Mouse (Mus musculus): ENCODE measurements around the gene Lrrfip2. TPM values are rescaled to one million over a fixed set of nuclear protein-coding genes. Genes with fewer than 3 reads are reported as not detected.
A peak's percentile ranks its signal among the peaks of the same experiment; 100 is the strongest.

Lrrfip2 gene
- total RNA-seq (2014; rRNA removed) = 29.2 and 41.7 TPM in 2 replicates
- 36.0 and 38.9 TPM in 2 replicates for polyA plus RNA-seq (2015; fragmentation: Nextera tagmentation; extraction: Ambion mirVana)

- H3K4me3 ChIP-seq (ENCODE audit: low read depth, low read length) = peak within 1 kb of the TSS; percentile 93
- H3K9me3 ChIP-seq (ENCODE audit: low read length) = no peaks in the 10 kb centered on the region
- ATAC-seq (0 out of 2 replicates have a peak, but pooled peaks have one; percentile 12), DNase-seq (no peak)
- H3K27ac ChIP-seq (ENCODE audit: low read depth, low read length) = peak within 1 kb of the TSS; percentile 62
- H3K36me3 ChIP-seq (ENCODE audit: insufficient read depth) = no peaks in the 10 kb centered on the region
- peak within 1 kb of the TSS; percentile 76 for H3K9ac ChIP-seq
- TF ChIP-seq CTCF (IDR thresholded peaks at IDR 0.05; ENCODE audit: low read depth) = no peak
- WGBS = 37% methylated on average over 14 of the region's 14 CpGs
- H3K4me2 ChIP-seq (ENCODE audit: low read depth) = peak within 1 kb of the TSS; percentile 87
- no peaks in the 10 kb centered on the region for H3K27me3 ChIP-seq (ENCODE audit: insufficient read depth, low read length)
- peaks cover 15% of the 10 kb centered on the region for H3K4me1 ChIP-seq (ENCODE audit: insufficient read depth)
These were observed at the start of gene Lrrfip2 for GRCm38 (mm10) chr9:111117126-111117642. TSS of gene Lrrfip2 (plus strand) at chr9:111117592.

DNA sequence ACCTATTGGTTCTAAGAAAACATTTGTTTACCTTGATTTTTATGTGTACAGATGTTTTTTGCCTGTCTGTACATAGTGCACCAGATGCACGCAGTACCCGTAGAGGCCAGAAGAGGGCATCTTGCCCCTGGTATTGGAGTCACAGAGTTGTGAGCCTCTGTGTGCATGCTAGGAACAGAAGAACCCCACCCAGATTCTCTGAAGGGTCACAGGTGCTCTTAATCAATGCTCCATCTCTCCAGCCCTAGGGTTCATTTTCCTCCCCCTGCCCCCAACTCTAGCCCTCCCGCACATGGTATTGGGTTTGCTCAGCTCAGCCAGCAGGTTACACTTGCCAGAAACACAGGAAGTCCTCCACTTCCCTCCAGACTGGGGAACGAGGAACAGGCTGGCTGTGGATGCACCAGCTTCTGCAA, 46.8 kb upstream of the Lrrfip2 start:
- WGBS = 37% methylated on average over 4 of the region's 4 CpGs
- H3K4me1 ChIP-seq (ENCODE audit: insufficient read depth) = no peaks in the 10 kb centered on the region
- H3K27ac ChIP-seq (ENCODE audit: low read depth, low read length) = no peak overlapping the region
- ATAC-seq (no peak), DNase-seq (no peak)
- H3K4me3 ChIP-seq (ENCODE audit: low read depth, low read length) = no peak overlapping the region
- no peaks in the 10 kb centered on the region for H3K36me3 ChIP-seq (ENCODE audit: insufficient read depth)
- no peak overlapping the region for H3K9ac ChIP-seq
- peaks cover 11% of the 10 kb centered on the region; the same call in 1 of the 2 replicates for H3K9me3 ChIP-seq (ENCODE audit: low read length)
- no peak overlapping the region for H3K4me2 ChIP-seq (ENCODE audit: low read depth)
- peak; percentile 58 for TF ChIP-seq CTCF (IDR thresholded peaks at IDR 0.05; ENCODE audit: low read depth)
- H3K27me3 ChIP-seq (ENCODE audit: insufficient read depth, low read length) = no peaks in the 10 kb centered on the region

GRCm38 (mm10) chr9:111072175-111072574, 45.2 kb upstream of the Lrrfip2 start:
- no peak for ATAC-seq
- H3K27ac ChIP-seq (ENCODE audit: low read depth, low read length) = no peak overlapping the region
- no peak overlapping the region for H3K4me2 ChIP-seq (ENCODE audit: low read depth)
- peaks cover 11% of the 10 kb centered on the region; the same call in 1 of the 2 replicates for H3K9me3 ChIP-seq (ENCODE audit: low read length)
- H3K36me3 ChIP-seq (ENCODE audit: insufficient read depth) = no peaks in the 10 kb centered on the region
- H3K9ac ChIP-seq = no peak overlapping the region
- WGBS = 67% methylated on average over 7 of the region's 7 CpGs
- no peaks in the 10 kb centered on the region for H3K27me3 ChIP-seq (ENCODE audit: insufficient read depth, low read length)
- no peak overlapping the region for H3K4me3 ChIP-seq (ENCODE audit: low read depth, low read length)
- DNase-seq = peak; percentile 43
- peak; percentile 66 for TF ChIP-seq CTCF (IDR thresholded peaks at IDR 0.05; ENCODE audit: low read depth)
- no peaks in the 10 kb centered on the region for H3K4me1 ChIP-seq (ENCODE audit: insufficient read depth)

DNA sequence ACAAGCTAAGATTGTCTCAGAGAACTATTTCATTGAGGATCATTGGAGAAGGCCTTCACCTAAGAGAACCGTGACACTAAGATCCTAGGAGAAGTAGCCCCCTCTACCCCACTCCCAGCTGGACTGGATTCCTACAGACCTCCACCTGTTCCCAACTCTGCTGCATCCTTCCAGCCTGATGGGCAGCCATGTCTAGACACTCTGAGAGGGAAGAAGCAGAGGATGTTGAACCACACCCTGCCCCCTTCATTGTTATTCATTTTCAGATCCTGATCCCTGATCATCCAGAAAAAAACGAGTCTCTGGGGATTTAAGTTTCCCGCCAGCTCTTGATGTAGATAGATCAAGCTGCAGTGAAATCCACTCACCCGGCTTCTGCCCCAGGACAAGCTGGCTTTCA, 44.4 kb upstream of the Lrrfip2 start:
- Histone ChIP-seq H3K27me3 (ENCODE audit: insufficient read depth, low read length) (no peaks in the 10 kb centered on the region), H3K27ac (ENCODE audit: low read depth, low read length) (no peak overlapping the region), H3K9me3 (ENCODE audit: low read length) (peaks cover 11% of the 10 kb centered on the region; the same call in 1 of the 2 replicates), H3K4me1 (ENCODE audit: insufficient read depth) (no peaks in the 10 kb centered on the region), H3K4me3 (ENCODE audit: low read depth, low read length) (no peak overlapping the region), H3K4me2 (ENCODE audit: low read depth) (no peak overlapping the region), H3K36me3 (ENCODE audit: insufficient read depth) (no peaks in the 10 kb centered on the region), H3K9ac (no peak overlapping the region)
- DNase-seq = no peak
- TF ChIP-seq CTCF (IDR thresholded peaks at IDR 0.05; ENCODE audit: low read depth) = no peak
- 75% methylated on average over 4 of the region's 4 CpGs for WGBS
- ATAC-seq = no peak

GRCm38 (mm10) chr9:111077745-111078144, 39.6 kb upstream of the Lrrfip2 start:
- Histone ChIP-seq H3K9ac (no peak overlapping the region), H3K27me3 (ENCODE audit: insufficient read depth, low read length) (no peaks in the 10 kb centered on the region), H3K9me3 (ENCODE audit: low read length) (peaks cover 11% of the 10 kb centered on the region; the same call in 1 of the 2 replicates), H3K4me1 (ENCODE audit: insufficient read depth) (no peaks in the 10 kb centered on the region), H3K36me3 (ENCODE audit: insufficient read depth) (no peaks in the 10 kb centered on the region), H3K4me2 (ENCODE audit: low read depth) (no peak overlapping the region), H3K27ac (ENCODE audit: low read depth, low read length) (no peak overlapping the region), H3K4me3 (ENCODE audit: low read depth, low read length) (no peak overlapping the region)
- DNase-seq (no peak), ATAC-seq (no peak)
- peak; percentile 43 for TF ChIP-seq CTCF (IDR thresholded peaks at IDR 0.05; ENCODE audit: low read depth)
- WGBS = 58% methylated on average over 5 of the region's 5 CpGs

DNA sequence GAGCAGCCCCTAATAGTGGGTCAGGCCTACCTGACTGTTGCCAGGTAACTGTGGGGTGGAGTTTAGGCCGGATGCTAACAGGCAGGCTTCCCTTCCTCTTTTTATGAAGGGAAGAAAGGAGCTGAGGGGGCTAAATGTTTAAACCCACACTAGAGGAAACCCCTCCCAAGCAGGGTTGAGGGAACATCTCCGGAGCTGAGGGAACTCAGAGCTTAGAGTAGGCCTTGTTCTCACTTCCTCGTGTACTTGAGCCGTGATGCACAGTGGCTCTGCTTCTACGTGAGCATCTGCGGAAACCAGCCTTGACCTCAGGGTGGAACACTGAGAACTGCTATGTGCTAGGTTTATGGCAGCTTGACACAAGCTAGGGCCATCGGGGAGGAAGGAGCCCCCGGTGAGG, 36.6 kb upstream of the Lrrfip2 start:
- Histone ChIP-seq H3K9ac (no peak overlapping the region), H3K27ac (ENCODE audit: low read depth, low read length) (no peak overlapping the region), H3K27me3 (ENCODE audit: insufficient read depth, low read length) (no peaks in the 10 kb centered on the region), H3K4me3 (ENCODE audit: low read depth, low read length) (no peak overlapping the region), H3K4me2 (ENCODE audit: low read depth) (no peak overlapping the region), H3K4me1 (ENCODE audit: insufficient read depth) (no peaks in the 10 kb centered on the region), H3K36me3 (ENCODE audit: insufficient read depth) (no peaks in the 10 kb centered on the region), H3K9me3 (ENCODE audit: low read length) (no peaks in the 10 kb centered on the region)
- ATAC-seq = no peak
- TF ChIP-seq CTCF (IDR thresholded peaks at IDR 0.05; ENCODE audit: low read depth) = no peak
- 94% methylated on average over 8 of the region's 8 CpGs for WGBS
- DNase-seq = no peak

GRCm38 (mm10) chr9:111081765-111082164, 35.6 kb upstream of the Lrrfip2 start:
- Histone ChIP-seq H3K4me2 (ENCODE audit: low read depth) (no peak overlapping the region), H3K9me3 (ENCODE audit: low read length) (no peaks in the 10 kb centered on the region), H3K4me1 (ENCODE audit: insufficient read depth) (no peaks in the 10 kb centered on the region), H3K27ac (ENCODE audit: low read depth, low read length) (no peak overlapping the region), H3K9ac (no peak overlapping the region), H3K36me3 (ENCODE audit: insufficient read depth) (no peaks in the 10 kb centered on the region), H3K27me3 (ENCODE audit: insufficient read depth, low read length) (no peaks in the 10 kb centered on the region), H3K4me3 (ENCODE audit: low read depth, low read length) (no peak overlapping the region)
- no peak for TF ChIP-seq CTCF (IDR thresholded peaks at IDR 0.05; ENCODE audit: low read depth)
- DNase-seq (no peak), ATAC-seq (no peak)
- WGBS = 88% methylated on average over 5 of the region's 5 CpGs

Data from forebrain, postnatal 0 days (tissue).